Mouse (Mus musculus) heart, postnatal 10 days (tissue): ENCODE measurements around the gene Bphl. TPM values are rescaled to one million over a fixed set of nuclear protein-coding genes. Genes with fewer than 3 reads are reported as not detected.
A peak's percentile ranks its signal among the peaks of the same experiment; 100 is the strongest.
"Not testable (repeated sequence)": the region's sequence is repeated elsewhere in the genome, so short reads cannot be mapped to it uniquely, and the experiment has no call there.

Experiments used
- DNase-seq, 2 experiments: peaks; one replicate each; pipeline ENCODE4 v3.0.0; 2021
- intact Hi-C: fragments of 180-260 bp; cut with DNase I; formaldehyde crosslinking; loops from one replicate; pipeline ENCODE4 v1.15.1; 2025
- total RNA-seq, 2 experiments: library from RNA; stranded (reverse); gene quantifications; 2 replicates each; pipeline ENCODE4 v1.2.3; 2021

Gene Bphl
- total RNA-seq, 2 experiments from 2014 or later: 30.4 to 33.8 TPM

GRCm38 (mm10) chr13:34047526-34047925 lies 10.1 kb downstream of the Bphl start:
- no peak for DNase-seq
- intact Hi-C loops: loop anchor here (5.0 to 10.0 kb wide), 3 partner anchors 297 to 827 kb away; partner anchors contain the start of genes Prpf4b and Slc22a23

GRCm38 (mm10) chr13:34050479-34050878 lies 13.1 kb downstream of the Bphl start:
- intact Hi-C loops: no loop called here
- DNase-seq: no peak

- intact Hi-C loops: no loop called here
Observed at GRCm38 (mm10) chr13:34051692-34052091, 14.3 kb downstream of the Bphl start.

GRCm38 (mm10) chr13:34053673-34054282 lies 16.4 kb downstream of the Bphl start:
- no peak for DNase-seq
- intact Hi-C loops: no loop called here

More at GRCm38 (mm10) chr13:34051692-34052091, 14.3 kb downstream of the Bphl start:
- no peak for DNase-seq

- no peak for DNase-seq
- intact Hi-C loops: no loop called here
Observed at GRCm38 (mm10) chr13:34054391-34054790, 17.0 kb downstream of the Bphl start.

- intact Hi-C loops: no loop called here
- DNase-seq: no peak
Observed at GRCm38 (mm10) chr13:34054983-34055382, 17.6 kb downstream of the Bphl start.

GRCm38 (mm10) chr13:34057252-34057651 lies 19.9 kb downstream of the Bphl start:
- DNase-seq: peak; percentile 21 to 22
- intact Hi-C loops: no loop called here

- intact Hi-C loops: no loop called here
- DNase-seq: peak; percentile 31 to 37
Observed at GRCm38 (mm10) chr13:34060061-34060460, 22.7 kb downstream of the Bphl start.

GRCm38 (mm10) chr13:34062466-34062865 lies 25.1 kb downstream of the Bphl start:
- intact Hi-C loops: no loop called here
- DNase-seq: no peak

- peak; percentile 30 to 37 for DNase-seq
- intact Hi-C loops: no loop called here
Observed at GRCm38 (mm10) chr13:34066351-34066750, 29.0 kb downstream of the Bphl start.

GRCm38 (mm10) chr13:34070296-34070695 lies 32.9 kb downstream of the Bphl start:
- intact Hi-C loops: no loop called here
- no peak for DNase-seq

GRCm38 (mm10) chr13:34071836-34072235 lies 34.4 kb downstream of the Bphl start:
- intact Hi-C loops: no loop called here
- no peak for DNase-seq

GRCm38 (mm10) chr13:34072847-34073246 lies 35.5 kb downstream of the Bphl start:
- intact Hi-C loops: no loop called here
- DNase-seq: no peak

- DNase-seq, intact Hi-C loops: not testable (repeated sequence)
Observed at GRCm38 (mm10) chr13:34074441-34074840, 37.0 kb downstream of the Bphl start.

GRCm38 (mm10) chr13:34075893-34076292 lies 38.5 kb downstream of the Bphl start:
- intact Hi-C loops, DNase-seq: not testable (repeated sequence)

GRCm38 (mm10) chr13:34076561-34077491 lies 39.4 kb downstream of the Bphl start:
- DNase-seq: peak; percentile 45 to 54
- intact Hi-C loops: no loop called here

- intact Hi-C loops: loop anchor here (1.0 to 2.0 kb wide), 2 partner anchors 53 to 78 kb away; partner anchors contain the start of gene Tubb2b
- peak; percentile 95 to 96 for DNase-seq
Observed at GRCm38 (mm10) chr13:34077492-34078271, 40.3 kb downstream of the Bphl start, which contains the start of gene Tubb2a. TSS of gene Tubb2a (minus strand) at chr13:34078007.

GRCm38 (mm10) chr13:34078500-34079280 lies 41.3 kb downstream of the Bphl start:
- intact Hi-C loops: loop anchor here (1.0 to 2.0 kb wide), 2 partner anchors 52 to 77 kb away; partner anchors contain the start of gene Tubb2b
- DNase-seq: no peak

- no peak for DNase-seq
- intact Hi-C loops: loop anchor here (2.0 kb wide), 2 partner anchors 17 to 51 kb away; partner anchors contain the start of gene Tubb2b
Observed at GRCm38 (mm10) chr13:34079801-34080200, 42.4 kb downstream of the Bphl start.

GRCm38 (mm10) chr13:34081926-34082325 lies 44.5 kb downstream of the Bphl start:
- intact Hi-C loops: loop anchor here (2.0 kb wide), 1 partner anchor 15 kb away; no protein-coding TSS in a partner anchor
- DNase-seq: no peak
